Mouse (Mus musculus) neural tube, embryonic 13.5 days (tissue): ENCODE measurements around the gene Elp4. TPM values are rescaled to one million over a fixed set of nuclear protein-coding genes. Genes with fewer than 3 reads are reported as not detected.

ENCODE experiments used
- polyA plus RNA-seq: library from polyadenylated mRNA; unstranded; fragments of >200 nt; fragmentation: Nextera tagmentation; extraction: Ambion mirVana; gene quantifications from 2 replicates; pipeline ENCODE4 v1.2.1, GENCODE M21; 2015

Gene Elp4
- polyA plus RNA-seq, 1 experiment from 2014 or later = 42.5 TPM

Other genes with a start within 250 kb of the Elp4 start
- 16.0 and 16.7 TPM in 2 replicates for gene Pax6, start 235.7 kb downstream of the Elp4 start, polyA plus RNA-seq
- gene Immp1l, start 74 bp upstream of the Elp4 start, polyA plus RNA-seq = 114 and 119 TPM in 2 replicates
- 32.6 and 35.3 TPM in 2 replicates for gene Dnajc24, start 99.0 kb upstream of the Elp4 start, polyA plus RNA-seq